Mouse (Mus musculus) CH12.LX (cell line): ENCODE results near the gene Crybb1.

Experiments
- CTCF ChIP-seq, 2 experiments: IDR thresholded peaks in 1 of 2; conservative IDR thresholded peaks in 1 of 2; 2 replicates each; pipeline ENCODE4 v1.5.1; 2011 to 2012; ENCODE audit warnings: low read depth in 2 of 2, low read length in 2 of 2, improper control_type of control experiment in 1 of 2, inconsistent platforms in 1 of 2, mild to moderate bottlenecking in 1 of 2, moderate library complexity in 1 of 2
- EP300 ChIP-seq: IDR thresholded peaks from 2 replicates; pipeline ENCODE4 v1.6.1; 2011; ENCODE audit warnings: low read length, improper control_type of control experiment
- HCFC1 ChIP-seq: IDR thresholded peaks from 2 replicates; pipeline ENCODE4 v1.6.1; 2012; ENCODE audit warnings: low read depth, mild to moderate bottlenecking, inconsistent platforms, low read length, improper control_type of control experiment
- MAX ChIP-seq: IDR thresholded peaks from 2 replicates; pipeline ENCODE4 v1.6.1; 2011; ENCODE audit warnings: low read length, improper control_type of control experiment
- POLR2A ChIP-seq: IDR thresholded peaks from 2 replicates; pipeline ENCODE4 v1.6.1; 2011; ENCODE audit warnings: low read depth, mild to moderate bottlenecking, improper control_type of control experiment, low read length
- TCF12 ChIP-seq: IDR thresholded peaks from 2 replicates; pipeline ENCODE4 v1.6.1; 2014; ENCODE audit warnings: low read depth, mild to moderate bottlenecking, inconsistent platforms, low read length, improper control_type of control experiment
- UBTF ChIP-seq: IDR thresholded peaks from 2 replicates; pipeline ENCODE4 v1.6.1; 2012; ENCODE audit warnings: low read depth, mild to moderate bottlenecking, inconsistent platforms, low read length, improper control_type of control experiment, moderate library complexity
- USF1 ChIP-seq: IDR thresholded peaks from 2 replicates; pipeline ENCODE4 v1.6.1; 2014; ENCODE audit warnings: low read depth, mild to moderate bottlenecking, inconsistent platforms, low read length, improper control_type of control experiment
- ZC3H11A ChIP-seq: IDR thresholded peaks from 2 replicates; pipeline ENCODE4 v1.6.1; 2012; ENCODE audit warnings: low read depth, mild to moderate bottlenecking, inconsistent platforms, low read length, improper control_type of control experiment

- TF ChIP-seq ZC3H11A (no peak), CTCF (conservative IDR thresholded peaks at IDR 0.05 in 1 of 2, IDR thresholded peaks at IDR 0.05 in 1 of 2; ENCODE audit: low read depth in 2 of 2, low read length in 2 of 2) (no peak), TCF12 (no peak), MAX (no peak), POLR2A (no peak), UBTF (no peak), EP300 (no peak), HCFC1 (no peak), USF1 (no peak)
Observed at GRCm38 (mm10) chr5:112218679-112219078, 36.9 kb upstream of the Crybb1 start.
